Mouse (Mus musculus) bone marrow, adult 2 months (tissue): ENCODE measurements around the gene Fpr1.

Experiments
- CTCF ChIP-seq: fragments of 200-500 bp; IDR thresholded peaks from 2 replicates; pipeline ENCODE4 v1.5.1; 2011; ENCODE audit warnings: low read length, control low read depth; ENCODE audit not compliant: control insufficient read depth, insufficient read depth
- POLR2A ChIP-seq: fragments of 200-500 bp; IDR thresholded peaks from 2 replicates; pipeline ENCODE4 v1.6.1; 2011; ENCODE audit warnings: low read depth, mild to moderate bottlenecking, control low read depth, low read length, borderline replicate concordance; ENCODE audit not compliant: control insufficient read depth

- TF ChIP-seq CTCF (no peak), POLR2A (no peak)
Observed at GRCm38 (mm10) chr17:17848988-17849387, 34.8 kb downstream of the Fpr1 start.
